Mouse (Mus musculus): ENCODE results near the gene 1700029F12Rik. TPM values are rescaled to one million over a fixed set of nuclear protein-coding genes. Genes with fewer than 3 reads are reported as not detected.

1700029F12Rik gene
- 0.22 TPM in 1 of 2 replicates, not detected in the other for polyA plus RNA-seq (2012; rRNA removed; ENCODE audit: low replicate concordance)

DNA sequence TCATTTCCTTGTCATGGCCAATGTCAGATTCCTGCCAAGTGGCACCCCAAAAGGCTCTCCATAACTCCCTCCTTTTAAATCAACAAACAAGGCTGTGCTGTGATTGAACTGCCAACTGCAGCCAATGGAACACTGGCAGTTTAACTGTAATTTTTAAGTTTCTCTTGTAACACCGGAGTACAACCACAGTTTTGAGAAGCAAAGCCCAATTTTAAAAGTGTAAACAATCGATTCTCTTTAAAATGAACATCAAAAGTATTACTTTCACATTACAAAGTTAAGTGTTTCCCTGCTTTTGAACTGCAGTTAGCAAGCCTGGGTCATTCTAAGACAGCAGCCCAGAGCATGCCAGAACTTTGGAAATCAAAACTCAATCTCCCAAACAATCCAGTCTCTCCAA, at the start of gene 1700029F12Rik:
1700029F12Rik (minus strand) TSS at position 101 of the 400 bp plus-strand sequence.

DNA sequence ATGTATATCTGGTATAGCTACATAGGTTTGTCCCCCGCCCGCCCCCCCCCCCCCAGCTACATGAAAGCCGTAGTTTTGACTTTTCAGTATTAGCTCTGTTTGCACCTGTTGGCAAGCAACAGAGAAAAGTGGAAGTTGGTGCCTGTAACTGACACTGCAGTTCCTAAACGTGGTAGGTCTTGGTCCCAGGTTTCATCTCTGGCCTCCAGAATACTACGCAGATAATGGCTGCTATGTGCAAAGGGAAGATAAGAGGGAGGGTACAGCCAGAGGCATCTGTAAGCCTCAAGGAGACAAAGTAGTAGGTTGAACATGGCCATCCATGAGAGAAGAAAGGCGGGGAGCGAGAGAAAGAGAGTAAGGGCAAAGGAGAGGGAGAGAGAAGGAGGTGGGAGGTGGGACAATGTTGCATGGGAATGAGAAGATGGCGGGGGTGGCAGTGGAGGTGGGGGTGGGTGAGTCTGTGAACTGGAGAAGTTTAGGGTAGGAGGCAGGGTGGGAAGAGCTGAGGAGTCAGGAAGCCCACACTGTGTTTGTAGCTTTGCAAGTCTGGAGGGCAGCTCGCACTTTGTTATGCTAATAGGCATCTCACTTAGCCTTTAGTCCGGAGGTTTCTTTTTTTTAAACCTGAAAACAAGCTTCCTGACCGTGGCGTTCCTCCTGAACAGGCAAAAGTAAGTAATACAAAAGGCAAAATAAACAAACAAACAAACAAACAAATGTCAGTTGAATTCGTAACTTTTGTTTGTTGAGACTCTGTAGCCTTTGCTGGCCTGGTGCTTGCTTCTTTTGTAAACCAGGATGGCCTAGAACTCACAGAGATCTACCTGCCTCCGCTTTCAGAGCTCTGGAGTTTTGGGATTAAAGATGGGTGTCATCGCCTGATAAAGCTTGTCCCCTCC, 32.7 kb upstream of the 1700029F12Rik start, which contains the start of gene Fam169a:
Fam169a (plus strand) TSS at position 638 of the 902 bp plus-strand sequence.

Other genes starting within 250 kb of the 1700029F12Rik start
- 5.9 and 6.0 TPM in 2 replicates for gene Gcnt4, start 109.7 kb downstream of the 1700029F12Rik start, polyA plus RNA-seq (2012; rRNA removed; ENCODE audit: low replicate concordance)
- not detected in 2 replicates for gene Fam169a, start 32.9 kb upstream of the 1700029F12Rik start, polyA plus RNA-seq (2012; rRNA removed; ENCODE audit: low replicate concordance)
- 0.46 and 0.96 TPM in 2 replicates for gene Gm6169, start 64.9 kb upstream of the 1700029F12Rik start, polyA plus RNA-seq (2012; rRNA removed; ENCODE audit: low replicate concordance)
- 15.7 TPM in 2 replicates for gene Gfm2, start 103.6 kb upstream of the 1700029F12Rik start, polyA plus RNA-seq (2012; rRNA removed; ENCODE audit: low replicate concordance)
- 4.3 and 8.0 TPM in 2 replicates for gene Nsa2, start 103.6 kb upstream of the 1700029F12Rik start, polyA plus RNA-seq (2012; rRNA removed; ENCODE audit: low replicate concordance)
- gene Hexb, start 164.0 kb upstream of the 1700029F12Rik start, polyA plus RNA-seq (2012; rRNA removed; ENCODE audit: low replicate concordance) = 140 and 207 TPM in 2 replicates
- 3.8 and 8.3 TPM in 2 replicates for gene Enc1, start 206.7 kb upstream of the 1700029F12Rik start, polyA plus RNA-seq (2012; rRNA removed; ENCODE audit: low replicate concordance)